Mouse (Mus musculus): Measurements from ENCODE around the gene Gm11172. TPM values are rescaled to one million over a fixed set of nuclear protein-coding genes. Genes with fewer than 3 reads are reported as not detected.
"Not testable (repeated sequence)": the region's sequence is repeated elsewhere in the genome, so short reads cannot be mapped to it uniquely, and the experiment has no call there.

Gm11172 gene
- total RNA-seq, 2 experiments from 2014 or later, result not detected

GRCm38 (mm10) chr16:10834542-10834910 is 21.8 kb downstream of the Gm11172 start:
- DNase-seq, result no peak

- DNase-seq, result peak; percentile 90
Observed at GRCm38 (mm10) chr16:10834911-10835587, 22.3 kb downstream of the Gm11172 start, which contains the start of gene Rmi2. Gene Rmi2, plus strand, starts transcription at chr16:10835059.

DNA sequence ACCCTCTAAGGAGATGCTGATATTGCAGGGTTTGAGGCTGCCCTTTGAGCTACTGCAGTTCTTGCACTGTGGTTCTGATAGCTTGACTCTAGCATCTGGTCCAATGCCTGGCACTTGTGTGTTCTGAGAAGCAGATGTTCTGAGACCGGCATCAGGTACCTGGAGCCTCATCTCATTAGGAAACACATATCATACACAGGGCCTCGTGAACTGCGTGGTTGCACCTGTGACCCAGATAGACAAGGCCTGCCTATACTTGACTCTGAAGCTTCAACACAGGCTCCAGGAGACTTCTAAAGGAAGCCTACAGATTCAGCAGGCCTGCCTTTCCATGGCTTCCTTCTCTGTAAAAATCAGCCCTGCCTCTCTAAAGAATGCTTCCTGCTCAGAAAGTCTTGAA is 23.7 kb downstream of the Gm11172 start:
- no peak for DNase-seq

GRCm38 (mm10) chr16:10837250-10837649 is 24.5 kb downstream of the Gm11172 start:
- DNase-seq, result no peak

GRCm38 (mm10) chr16:10837903-10838302 is 25.2 kb downstream of the Gm11172 start:
- DNase-seq, result no peak

DNA sequence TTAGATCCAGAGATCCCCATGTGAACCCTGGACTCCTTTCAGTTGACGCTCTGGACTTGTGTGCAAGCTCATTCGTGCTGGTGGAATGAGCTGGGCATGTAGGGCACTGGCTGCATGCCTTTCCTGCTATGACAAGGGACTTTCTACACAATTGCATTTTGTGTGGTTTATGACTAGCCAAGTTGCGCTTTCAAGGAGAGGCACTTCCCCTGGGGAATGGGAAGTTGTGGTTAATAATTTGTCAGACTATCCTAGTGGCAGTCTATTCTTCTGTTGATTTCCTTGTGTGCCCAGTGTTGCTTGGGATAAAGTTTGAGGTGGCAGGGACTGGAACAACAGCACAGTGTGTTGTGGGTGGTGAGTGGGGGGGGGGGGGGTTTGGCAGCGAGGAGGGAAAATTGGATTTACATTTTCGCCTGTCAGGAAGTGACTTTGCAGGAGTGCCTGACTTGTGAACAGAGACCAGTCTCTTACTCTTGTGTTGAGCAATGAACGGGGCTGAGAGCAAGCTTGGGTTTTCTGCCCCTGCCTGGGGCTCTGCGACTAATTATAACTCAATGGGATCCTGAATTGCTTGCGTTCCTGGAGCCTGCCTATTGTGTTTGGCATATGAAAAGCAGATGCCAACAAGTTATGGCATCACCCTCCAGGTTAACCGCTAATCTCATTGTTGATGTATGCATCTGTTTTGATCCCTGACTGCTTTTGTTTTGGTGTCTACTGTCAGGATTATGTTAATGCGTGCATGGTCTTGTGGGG is 26.0 kb downstream of the Gm11172 start:
- peak; percentile 36 for DNase-seq

DNA sequence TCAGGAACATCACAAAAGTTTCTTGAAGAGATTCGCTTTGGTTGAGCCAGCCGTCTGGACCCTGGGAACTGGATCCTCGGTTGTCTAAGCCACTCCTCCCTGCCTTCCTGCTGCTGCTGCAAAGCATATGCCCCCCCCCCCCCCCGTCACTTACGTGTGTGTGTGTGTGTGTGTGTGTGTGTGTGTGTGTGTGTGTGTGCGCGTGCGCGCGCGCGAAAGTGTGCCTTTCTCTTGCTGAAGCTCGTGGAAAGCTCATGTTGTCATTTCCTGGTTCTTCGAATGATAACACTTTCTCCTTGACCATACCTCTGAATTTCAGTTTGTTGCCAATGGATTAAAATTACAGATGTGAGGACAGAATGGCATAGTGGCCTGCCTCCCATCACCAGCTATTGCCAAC is 27.3 kb downstream of the Gm11172 start:
- DNase-seq, result no peak

DNA sequence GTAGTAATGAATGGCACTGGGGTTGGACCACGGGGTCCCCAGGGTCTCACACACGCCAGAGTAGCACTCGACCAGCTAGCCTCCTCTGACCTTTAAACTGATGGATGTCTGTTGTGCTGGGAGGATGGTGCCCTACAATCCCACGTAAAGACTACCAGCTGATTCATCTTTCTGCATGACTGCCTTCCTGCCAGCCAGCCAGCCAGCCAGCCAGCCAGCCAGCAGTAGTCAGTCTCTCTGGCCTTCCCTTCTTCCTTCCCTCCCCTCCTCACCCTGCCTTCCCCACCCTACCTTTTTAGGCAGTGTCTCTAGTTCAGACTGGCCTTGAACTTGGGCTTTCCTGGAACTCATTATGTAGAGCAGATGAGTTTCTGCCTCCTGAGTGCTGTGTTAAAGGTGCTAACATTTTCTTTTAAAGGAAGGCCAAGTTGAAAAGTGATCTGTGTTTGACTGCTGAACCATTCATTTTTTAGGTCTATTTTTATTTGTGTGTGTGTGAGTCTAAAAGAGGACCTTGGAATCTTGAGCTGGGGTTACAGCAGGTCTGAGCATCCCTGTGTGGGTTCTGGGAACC is 29.7 kb downstream of the Gm11172 start:
- DNase-seq, result no peak

- DNase-seq, result peak; percentile 53
Observed at GRCm38 (mm10) chr16:10843486-10844318, 31.0 kb downstream of the Gm11172 start.

- no peak for DNase-seq
Observed at GRCm38 (mm10) chr16:10844319-10844670, 31.6 kb downstream of the Gm11172 start.

DNA sequence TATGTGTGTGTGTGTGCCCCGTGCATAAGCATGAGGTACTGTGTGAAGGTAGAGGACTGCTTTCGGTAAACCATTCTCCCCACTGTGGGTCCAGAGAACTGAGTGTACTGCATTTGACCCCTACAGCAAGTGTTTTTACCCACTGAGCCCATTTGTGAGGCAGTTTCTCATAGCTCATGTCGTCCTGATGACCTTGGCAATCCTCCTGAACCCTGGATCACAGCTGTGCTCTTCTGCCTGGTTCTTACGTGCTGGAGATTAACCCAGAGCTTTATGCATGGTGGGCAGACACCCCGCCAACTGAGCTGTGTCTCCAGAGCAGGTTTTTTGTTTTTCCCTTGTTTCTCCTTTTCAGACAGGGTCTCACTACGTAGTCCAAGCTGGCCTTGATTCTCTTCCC is 33.2 kb downstream of the Gm11172 start:
- no peak for DNase-seq

DNA sequence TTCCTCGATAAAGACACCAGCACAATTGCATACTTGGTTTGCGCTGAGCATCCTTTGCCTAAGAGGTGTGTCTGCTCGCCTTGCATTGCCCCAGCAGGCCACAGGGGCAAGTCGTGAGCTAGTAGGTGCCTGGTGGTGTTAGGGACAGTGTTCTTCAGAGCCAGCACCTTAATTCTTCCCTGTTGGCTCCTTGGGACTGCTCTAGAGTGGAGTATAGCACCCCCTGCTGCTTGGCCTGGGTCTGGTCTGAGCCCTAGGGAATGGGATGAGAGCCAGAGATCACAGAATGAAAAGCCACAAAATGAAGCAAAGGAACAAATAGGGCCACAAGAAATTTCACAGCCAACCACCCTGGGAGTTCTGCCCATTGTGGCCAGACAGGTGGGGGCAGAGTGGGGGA is 33.8 kb downstream of the Gm11172 start:
- peak; percentile 82 for DNase-seq

DNA sequence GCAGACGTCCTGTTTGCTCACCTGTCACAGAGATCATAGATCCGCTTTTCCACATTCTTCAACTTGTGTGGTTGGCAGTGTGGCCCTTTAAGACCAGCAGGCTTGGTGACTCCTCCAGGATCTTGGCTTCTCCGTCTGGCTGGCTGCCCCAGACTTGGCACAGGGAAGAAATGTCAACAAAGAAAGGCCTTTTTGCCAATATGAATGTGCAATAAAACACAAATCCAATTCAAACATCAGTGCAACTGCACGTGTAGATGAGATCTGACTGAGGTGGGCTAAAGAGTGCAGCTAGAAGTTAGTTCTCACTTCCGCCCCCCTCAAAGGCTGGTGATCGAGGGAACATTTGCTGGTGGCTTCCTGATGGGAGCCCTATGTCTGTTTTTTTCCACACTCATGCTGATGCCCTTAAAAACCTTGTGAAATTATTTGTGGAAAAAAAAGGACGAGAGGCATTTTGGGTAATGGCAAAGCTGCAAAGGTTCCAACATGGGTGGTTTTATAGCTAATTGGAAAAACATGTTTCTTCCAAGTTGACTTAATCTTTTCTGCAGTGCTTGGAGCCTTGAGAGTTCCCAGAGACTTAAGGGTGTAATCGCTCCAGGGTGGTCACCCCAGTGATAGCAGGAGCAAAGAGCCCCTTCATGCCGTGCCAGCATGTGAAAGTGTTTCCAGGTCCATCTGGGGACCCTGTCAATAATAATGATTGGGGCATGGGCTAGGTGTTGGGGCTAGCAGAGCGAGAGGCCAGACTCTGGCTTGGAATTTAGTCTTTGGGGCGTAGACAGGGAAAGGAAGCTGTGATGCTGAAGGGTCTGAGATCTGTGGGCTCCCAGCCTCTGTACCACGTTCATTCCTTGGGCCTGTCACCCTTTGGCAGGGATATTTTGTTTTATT is 37.5 kb downstream of the Gm11172 start:
- DNase-seq, result peak; percentile 62

DNA sequence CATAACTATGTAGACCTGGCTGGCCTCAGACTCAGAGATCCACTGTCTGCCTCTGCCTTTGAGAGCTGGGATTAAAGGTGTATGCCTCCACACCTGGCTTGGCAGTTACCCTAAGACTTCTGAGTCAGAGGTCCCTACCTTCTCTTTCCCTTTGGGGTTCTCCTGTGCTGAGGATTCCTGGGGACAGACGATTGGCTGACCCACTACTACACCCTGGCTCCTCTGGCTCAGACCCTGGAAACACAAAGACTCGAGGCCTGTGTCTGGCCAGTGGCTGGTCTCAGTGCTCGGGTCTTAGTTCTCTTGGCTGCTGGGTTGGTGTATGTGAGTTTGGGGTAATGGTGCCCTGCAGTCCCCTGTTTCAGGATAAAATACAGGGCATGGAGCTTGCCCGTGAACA is 38.2 kb downstream of the Gm11172 start:
- DNase-seq, result no peak

DNA sequence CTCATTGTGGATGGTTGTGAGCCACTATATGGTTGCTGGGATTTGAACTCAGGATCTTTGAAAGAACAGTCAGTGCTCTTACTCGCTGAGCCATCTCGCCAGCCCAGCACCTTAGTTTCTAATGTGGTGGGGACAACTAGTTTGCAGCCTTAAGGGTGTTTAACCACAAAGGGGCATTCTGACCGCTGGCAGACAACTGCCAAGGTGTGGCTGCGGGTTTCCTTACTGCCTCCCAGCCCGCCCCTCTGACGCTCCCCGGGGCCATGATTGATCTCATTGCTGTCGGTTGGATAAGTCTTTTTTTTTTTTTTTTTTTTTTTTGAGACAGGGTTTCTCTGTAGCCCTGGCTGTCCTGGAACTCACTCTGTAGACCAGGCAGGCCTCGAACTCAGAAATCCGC is 39.5 kb downstream of the Gm11172 start:
- DNase-seq, result not testable (repeated sequence)

DNA sequence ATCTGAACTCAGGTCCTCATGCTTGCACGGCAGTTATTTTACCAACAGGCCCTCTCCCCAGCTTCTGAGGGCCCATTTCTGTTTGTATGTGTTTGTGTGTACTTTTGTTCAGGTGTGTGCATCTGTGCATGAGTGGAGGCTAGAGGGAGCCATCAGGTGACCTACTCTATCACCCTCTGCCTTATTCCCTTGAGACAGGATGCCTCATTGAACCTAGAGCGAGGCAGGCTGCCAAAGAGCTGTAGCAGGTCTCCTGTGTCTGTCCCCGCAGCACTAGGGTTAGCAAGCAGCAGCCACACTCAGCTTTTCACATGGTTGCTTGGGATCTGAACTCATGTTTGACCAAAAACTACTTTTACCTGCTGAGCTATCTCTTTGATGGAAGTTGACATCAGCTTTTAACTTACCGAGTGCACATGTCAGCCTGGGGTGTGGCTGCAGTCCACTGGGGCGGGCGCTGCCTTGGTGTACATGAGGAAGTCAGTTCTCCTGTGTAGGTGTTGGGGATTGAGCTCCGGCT is 47.1 kb downstream of the Gm11172 start:
- DNase-seq, result no peak

- DNase-seq, result no peak
Observed at GRCm38 (mm10) chr16:10861408-10861807, 48.7 kb downstream of the Gm11172 start.

Data from heart, postnatal 4 days (tissue).